Mouse (Mus musculus): ENCODE measurements around the gene Shmt2.

Shmt2 gene

DNA sequence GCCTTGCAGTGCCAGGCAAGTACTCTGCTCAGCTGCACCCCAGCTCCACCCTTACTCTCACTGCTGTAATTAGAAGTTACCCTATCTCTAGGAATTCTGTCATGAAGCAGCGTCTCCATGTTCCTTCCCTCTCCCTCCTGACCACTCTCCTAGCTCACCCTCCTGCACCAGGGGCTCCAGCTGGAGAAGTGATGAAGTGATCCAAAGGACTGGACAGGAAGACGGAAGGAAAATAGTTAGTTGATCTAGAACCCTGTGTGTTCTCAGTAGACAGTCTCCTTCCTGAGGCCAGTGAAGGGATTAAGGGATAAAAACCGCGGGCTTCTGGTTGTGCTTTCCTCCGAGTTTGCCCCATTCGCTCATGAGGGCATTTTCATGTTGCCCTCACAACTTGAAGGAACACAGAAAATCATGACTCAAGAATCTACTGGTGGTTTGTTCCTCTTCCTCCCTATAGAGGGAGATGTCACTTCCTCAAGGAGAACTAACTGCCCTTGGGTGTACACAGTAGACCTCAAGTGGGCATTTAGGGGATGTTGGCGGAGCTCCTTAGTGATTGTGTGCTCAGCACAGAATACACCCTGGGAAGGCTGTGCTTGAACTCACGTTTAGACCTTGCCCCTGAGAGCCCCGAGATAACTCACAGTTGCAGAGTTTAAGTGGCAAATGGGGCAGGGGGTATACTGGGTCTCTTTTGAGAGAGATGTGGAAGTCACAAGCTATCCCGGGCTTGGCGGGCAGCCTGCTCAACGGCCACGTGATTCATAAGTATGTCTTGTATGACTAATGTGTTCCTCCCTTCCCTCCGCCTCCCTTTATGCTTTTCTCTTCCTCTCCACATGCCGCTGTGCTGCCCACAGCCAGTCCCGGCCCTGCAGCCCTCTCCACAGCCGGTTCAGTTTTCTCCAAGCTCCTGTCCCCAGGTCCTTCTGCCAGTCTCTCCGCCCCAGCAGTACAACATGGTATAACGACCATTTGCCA is 41.1 kb downstream of the Shmt2 start:
- intact Hi-C loops (cut with DNase I): no loop called here

DNA sequence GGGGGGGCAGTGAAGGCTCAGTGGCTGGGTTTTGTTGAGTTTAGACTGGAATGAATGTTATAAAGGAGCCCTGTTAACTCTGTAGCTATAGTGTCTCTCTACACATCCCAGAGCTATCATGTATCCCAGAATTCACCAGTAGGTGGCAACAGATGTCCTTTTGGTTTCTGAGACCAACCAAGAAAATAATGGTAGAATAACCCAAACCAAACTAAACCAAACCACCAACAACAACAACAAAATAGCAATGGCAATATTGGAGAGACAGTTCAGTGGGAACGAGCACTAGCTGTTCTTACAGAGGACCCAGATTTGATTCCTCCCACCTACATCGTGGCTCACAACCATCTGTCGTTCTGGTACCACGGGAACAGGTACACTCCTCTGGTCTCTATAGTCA is 43.1 kb downstream of the Shmt2 start:
- intact Hi-C loops (cut with DNase I): no loop called here

DNA sequence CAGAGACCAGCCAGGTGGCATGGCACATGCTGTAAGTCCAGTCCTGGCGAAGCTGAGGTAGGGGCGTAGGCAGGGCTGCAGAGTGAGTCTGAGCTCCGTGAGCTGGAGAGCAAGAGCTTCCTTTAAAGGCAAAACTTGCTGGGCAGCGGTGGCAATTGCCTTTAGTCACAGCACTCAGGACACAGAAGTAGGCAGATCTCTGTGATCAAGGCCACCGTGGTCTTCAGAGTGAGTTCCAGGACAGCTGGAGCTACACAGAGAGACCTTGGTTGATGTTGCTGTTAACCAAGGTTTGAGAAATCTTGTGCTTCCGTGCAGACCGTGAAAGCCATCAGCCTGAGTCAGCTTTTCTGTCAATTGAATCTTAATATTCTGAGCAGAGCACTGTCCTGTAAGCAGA is 44.9 kb downstream of the Shmt2 start:
- intact Hi-C loops (cut with DNase I): no loop called here

DNA sequence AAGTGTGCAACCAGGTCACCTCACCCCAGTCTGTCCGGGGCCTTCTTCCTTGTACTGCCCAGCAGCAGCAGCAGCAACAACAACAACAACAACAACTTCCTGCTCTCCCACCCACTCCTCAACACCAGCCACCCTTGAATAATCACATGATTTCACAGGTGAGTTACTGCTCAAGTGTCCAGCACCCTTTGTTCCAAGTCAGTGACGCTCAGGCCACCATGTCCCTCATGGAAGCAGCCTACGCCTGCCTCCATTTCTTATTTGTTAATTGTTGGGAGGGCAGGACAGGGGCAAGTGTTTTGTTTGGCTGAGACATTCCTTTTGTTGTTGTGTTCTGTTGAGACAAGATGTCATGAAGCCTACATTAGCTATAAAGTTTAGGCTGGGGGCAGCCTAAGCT is 45.7 kb downstream of the Shmt2 start:
- intact Hi-C loops (cut with DNase I): no loop called here

DNA sequence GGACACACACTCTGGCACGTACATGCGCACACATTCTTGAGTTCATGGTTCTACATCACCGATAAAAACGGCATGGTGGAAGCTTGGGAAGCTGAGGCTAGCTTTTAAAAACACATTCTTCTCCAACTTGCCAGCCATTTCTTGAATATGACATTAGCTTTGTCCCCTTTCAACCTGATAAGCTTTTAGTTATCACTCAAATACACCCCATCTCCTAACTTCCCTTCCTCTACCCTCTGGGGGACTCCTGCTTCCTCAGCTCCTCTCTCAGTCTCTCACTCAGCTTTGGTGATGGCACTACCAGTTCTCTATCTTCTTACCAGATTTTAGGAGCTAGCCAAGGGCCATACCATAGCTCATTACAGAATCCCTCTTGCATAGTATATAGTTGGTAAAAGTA is 47.1 kb downstream of the Shmt2 start:
- intact Hi-C loops (cut with DNase I): no loop called here

DNA sequence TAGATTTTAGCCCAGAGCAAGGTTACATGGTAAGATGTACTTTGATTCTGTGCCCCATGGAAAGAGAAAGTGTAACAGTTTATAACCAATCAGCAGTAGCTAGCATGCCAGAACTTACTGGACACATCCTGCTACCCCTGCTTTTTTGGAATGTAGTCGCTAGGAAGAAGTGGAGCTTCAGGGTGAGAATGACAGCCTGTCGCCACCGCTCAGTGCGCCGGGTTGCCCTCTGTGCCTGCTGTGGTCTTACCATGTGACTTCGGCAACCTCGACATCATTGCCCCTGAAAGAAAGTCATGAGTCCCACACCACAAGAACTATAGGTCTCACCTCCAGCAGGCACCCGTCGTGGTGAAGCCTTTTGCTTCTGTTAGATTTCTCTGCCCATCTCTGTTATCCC is 49.5 kb downstream of the Shmt2 start:
- intact Hi-C loops (cut with DNase I): loop anchor here (5.0 kb wide), 1 partner anchor 40 kb away; no protein-coding TSS in a partner anchor

DNA sequence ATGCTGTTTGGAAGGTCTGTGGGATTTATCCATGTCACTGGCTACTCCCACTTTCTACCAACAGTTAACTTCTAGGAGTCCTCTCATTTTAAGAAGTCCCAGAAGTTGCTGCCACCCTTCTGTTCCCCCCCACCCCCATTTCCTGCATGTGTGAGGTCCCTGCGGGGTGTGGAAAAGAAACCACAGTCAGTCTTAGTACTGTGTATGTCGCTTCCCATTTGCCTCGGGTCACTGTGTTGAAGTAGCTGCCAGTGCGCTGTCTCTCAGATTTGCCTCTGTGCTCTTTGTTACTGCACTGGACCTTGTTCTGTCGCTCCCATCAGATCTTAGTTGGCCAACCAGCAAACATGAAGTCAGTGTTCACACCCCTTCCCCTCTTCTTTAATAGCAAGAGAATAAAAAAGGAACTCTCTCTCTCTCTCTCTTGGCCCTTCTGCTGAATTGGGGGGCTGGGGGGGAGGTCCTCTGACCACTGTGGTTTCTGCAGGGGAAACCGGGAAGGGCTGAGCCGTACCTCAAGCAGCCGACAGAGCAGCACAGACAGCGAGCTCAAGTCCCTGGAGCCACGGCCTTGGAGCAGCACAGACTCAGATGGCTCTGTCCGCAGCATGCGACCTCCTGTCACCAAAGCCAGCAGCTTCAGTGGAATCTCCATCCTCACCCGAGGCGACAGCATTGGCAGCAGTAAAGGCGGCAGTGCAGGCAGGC is 50.8 kb downstream of the Shmt2 start:
- intact Hi-C loops (cut with DNase I): loop anchor here (5.0 kb wide), 1 partner anchor 39 kb away; no protein-coding TSS in a partner anchor
